Mouse (Mus musculus): ENCODE measurements around the gene Zc3h13. TPM values are rescaled to one million over a fixed set of nuclear protein-coding genes. Genes with fewer than 3 reads are reported as not detected.

Gene Zc3h13
- polyA plus RNA-seq, 1 experiment from 2014 or later, result 49.2 TPM

Small RNA genes lying within 50 kb of the gene (microRNA-seq; reads per million reads assigned to microRNA genes)
- not detected for gene Gm44482

Other genes starting within 250 kb of the Zc3h13 start
- 0.06 TPM in 2 replicates for gene Lrrc63, start 153.5 kb upstream of the Zc3h13 start, polyA plus RNA-seq (2015; fragmentation: Nextera tagmentation; extraction: Ambion mirVana)
- gene Lcp1, start 153.3 kb upstream of the Zc3h13 start, polyA plus RNA-seq (2015; fragmentation: Nextera tagmentation; extraction: Ambion mirVana), result 12.0 and 12.9 TPM in 2 replicates
- gene Cpb2, start 42.1 kb upstream of the Zc3h13 start, polyA plus RNA-seq (2015; fragmentation: Nextera tagmentation; extraction: Ambion mirVana), result 0.11 TPM in 1 of 2 replicates, not detected in the other
- 3.0 and 3.4 TPM in 2 replicates for gene Siah3, start 171.6 kb downstream of the Zc3h13 start, polyA plus RNA-seq (2015; fragmentation: Nextera tagmentation; extraction: Ambion mirVana)